Mouse (Mus musculus): ENCODE measurements around the gene Pdk1. TPM values are rescaled to one million over a fixed set of nuclear protein-coding genes. Genes with fewer than 3 reads are reported as not detected.

Gene Pdk1
- polyA plus RNA-seq, 1 experiment from 2014 or later: 24.2 TPM

GRCm38 (mm10) chr2:71867480-71867879 is 5.5 kb upstream of the Pdk1 start:
- H3K4me1 ChIP-seq (replicated peaks; ENCODE audit: control insufficient read depth, insufficient read depth, low read length): peaks cover 3% of the 10 kb centered on the region; the same call in 1 of the 2 replicates
- ATAC-seq: no peak
- H3K9me3 ChIP-seq (ENCODE audit: control insufficient read depth, low read length): no peaks in the 10 kb centered on the region
- H3K4me3 ChIP-seq (replicated peaks; ENCODE audit: low read length): no peak overlapping the region
- no peaks in the 10 kb centered on the region for H3K36me3 ChIP-seq (ENCODE audit: control insufficient read depth, insufficient read depth)
- H3K27ac ChIP-seq (ENCODE audit: low read length): no peak overlapping the region
- no peaks in the 10 kb centered on the region for H3K27me3 ChIP-seq (replicated peaks; ENCODE audit: control insufficient read depth, insufficient read depth, low read length)
- H3K4me2 ChIP-seq (ENCODE audit: low read length): no peak overlapping the region
- H3K9ac ChIP-seq (replicated peaks; ENCODE audit: low read depth, low read length): no peak overlapping the region
- WGBS: 14% methylated on average over 5 of the region's 5 CpGs

GRCm38 (mm10) chr2:71868256-71868655 is 4.8 kb upstream of the Pdk1 start:
- no peaks in the 10 kb centered on the region for H3K36me3 ChIP-seq (ENCODE audit: control insufficient read depth, insufficient read depth)
- no peaks in the 10 kb centered on the region for H3K27me3 ChIP-seq (replicated peaks; ENCODE audit: control insufficient read depth, insufficient read depth, low read length)
- H3K9ac ChIP-seq (replicated peaks; ENCODE audit: low read depth, low read length): no peak overlapping the region
- H3K4me3 ChIP-seq (replicated peaks; ENCODE audit: low read length): no peak overlapping the region
- WGBS: 85% methylated on average over 1 of the region's 1 CpGs
- no peak overlapping the region for H3K27ac ChIP-seq (ENCODE audit: low read length)
- no peaks in the 10 kb centered on the region for H3K9me3 ChIP-seq (ENCODE audit: control insufficient read depth, low read length)
- no peak for ATAC-seq
- no peak overlapping the region for H3K4me2 ChIP-seq (ENCODE audit: low read length)
- peaks cover 5% of the 10 kb centered on the region; the same call in 1 of the 2 replicates for H3K4me1 ChIP-seq (replicated peaks; ENCODE audit: control insufficient read depth, insufficient read depth, low read length)

GRCm38 (mm10) chr2:71872141-71872540 is 883 bp upstream of the Pdk1 start:
- Histone ChIP-seq H3K36me3 (ENCODE audit: control insufficient read depth, insufficient read depth) (no peaks in the 10 kb centered on the region), H3K4me3 (replicated peaks; ENCODE audit: low read length) (no peak overlapping the region; the same call in 1 of the 2 replicates), H3K9ac (replicated peaks; ENCODE audit: low read depth, low read length) (no peak overlapping the region), H3K27me3 (replicated peaks; ENCODE audit: control insufficient read depth, insufficient read depth, low read length) (no peaks in the 10 kb centered on the region; the same call in 1 of the 2 replicates), H3K9me3 (ENCODE audit: control insufficient read depth, low read length) (no peaks in the 10 kb centered on the region), H3K4me2 (ENCODE audit: low read length) (peak overlapping the region; percentile 90), H3K4me1 (replicated peaks; ENCODE audit: control insufficient read depth, insufficient read depth, low read length) (peaks cover 11% of the 10 kb centered on the region), H3K27ac (ENCODE audit: low read length) (no peak overlapping the region)
- WGBS: 79% methylated on average over 10 of the region's 10 CpGs
- ATAC-seq: no peak

GRCm38 (mm10) chr2:71873474-71874322 is 674 bp downstream of the Pdk1 start:
- Histone ChIP-seq H3K4me1 (replicated peaks; ENCODE audit: control insufficient read depth, insufficient read depth, low read length) (peaks cover 11% of the 10 kb centered on the region), H3K4me2 (ENCODE audit: low read length) (peak overlapping the region; percentile 90), H3K27ac (ENCODE audit: low read length) (peak overlapping the region; percentile 75), H3K9ac (replicated peaks; ENCODE audit: low read depth, low read length) (peak overlapping the region; percentile 73), H3K4me3 (replicated peaks; ENCODE audit: low read length) (peak overlapping the region; percentile 83), H3K36me3 (ENCODE audit: control insufficient read depth, insufficient read depth) (no peaks in the 10 kb centered on the region), H3K9me3 (ENCODE audit: control insufficient read depth, low read length) (no peaks in the 10 kb centered on the region), H3K27me3 (replicated peaks; ENCODE audit: control insufficient read depth, insufficient read depth, low read length) (no peaks in the 10 kb centered on the region; the same call in 1 of the 2 replicates)
- 3% methylated on average over 50 of the region's 51 CpGs for WGBS
- ATAC-seq: peak; percentile 62

GRCm38 (mm10) chr2:71874422-71874821 is 1.4 kb downstream of the Pdk1 start:
- no peak overlapping the region for H3K9ac ChIP-seq (replicated peaks; ENCODE audit: low read depth, low read length)
- no peaks in the 10 kb centered on the region; the same call in 1 of the 2 replicates for H3K27me3 ChIP-seq (replicated peaks; ENCODE audit: control insufficient read depth, insufficient read depth, low read length)
- peaks cover 11% of the 10 kb centered on the region for H3K4me1 ChIP-seq (replicated peaks; ENCODE audit: control insufficient read depth, insufficient read depth, low read length)
- no peaks in the 10 kb centered on the region for H3K9me3 ChIP-seq (ENCODE audit: control insufficient read depth, low read length)
- no peak for ATAC-seq
- no peak overlapping the region for H3K27ac ChIP-seq (ENCODE audit: low read length)
- no peak overlapping the region for H3K4me3 ChIP-seq (replicated peaks; ENCODE audit: low read length)
- peak overlapping the region; percentile 90; the same call in 1 of the 2 replicates for H3K4me2 ChIP-seq (ENCODE audit: low read length)
- H3K36me3 ChIP-seq (ENCODE audit: control insufficient read depth, insufficient read depth): no peaks in the 10 kb centered on the region
- WGBS: 79% methylated on average over 2 of the region's 2 CpGs

- H3K36me3 ChIP-seq (ENCODE audit: control insufficient read depth, insufficient read depth): no peaks in the 10 kb centered on the region
- WGBS: 35% methylated on average over 2 of the region's 2 CpGs
- ATAC-seq: no peak
- H3K4me2 ChIP-seq (ENCODE audit: low read length): no peak overlapping the region
- no peaks in the 10 kb centered on the region for H3K9me3 ChIP-seq (ENCODE audit: control insufficient read depth, low read length)
- H3K9ac ChIP-seq (replicated peaks; ENCODE audit: low read depth, low read length): no peak overlapping the region
- peaks cover 11% of the 10 kb centered on the region for H3K4me1 ChIP-seq (replicated peaks; ENCODE audit: control insufficient read depth, insufficient read depth, low read length)
- no peaks in the 10 kb centered on the region; the same call in 1 of the 2 replicates for H3K27me3 ChIP-seq (replicated peaks; ENCODE audit: control insufficient read depth, insufficient read depth, low read length)
- no peak overlapping the region for H3K27ac ChIP-seq (ENCODE audit: low read length)
- H3K4me3 ChIP-seq (replicated peaks; ENCODE audit: low read length): no peak overlapping the region
These were observed 1.8 kb downstream of the Pdk1 start for GRCm38 (mm10) chr2:71874836-71875235.

GRCm38 (mm10) chr2:71877865-71878264 is 4.8 kb downstream of the Pdk1 start:
- no peak overlapping the region for H3K27ac ChIP-seq (ENCODE audit: low read length)
- H3K4me1 ChIP-seq (replicated peaks; ENCODE audit: control insufficient read depth, insufficient read depth, low read length): peaks cover 6% of the 10 kb centered on the region; the same call in 1 of the 2 replicates
- ATAC-seq: no peak
- no peak overlapping the region for H3K4me3 ChIP-seq (replicated peaks; ENCODE audit: low read length)
- H3K9ac ChIP-seq (replicated peaks; ENCODE audit: low read depth, low read length): no peak overlapping the region
- 0 out of 2 replicates have a peak, but pooled peaks cover 4% of the 10 kb centered on the region for H3K36me3 ChIP-seq (ENCODE audit: control insufficient read depth, insufficient read depth)
- WGBS: 93% methylated on average over 4 of the region's 4 CpGs
- no peak overlapping the region for H3K4me2 ChIP-seq (ENCODE audit: low read length)
- H3K27me3 ChIP-seq (replicated peaks; ENCODE audit: control insufficient read depth, insufficient read depth, low read length): no peaks in the 10 kb centered on the region; the same call in 1 of the 2 replicates
- H3K9me3 ChIP-seq (ENCODE audit: control insufficient read depth, low read length): no peaks in the 10 kb centered on the region

- H3K36me3 ChIP-seq (ENCODE audit: control insufficient read depth, insufficient read depth): 0 out of 2 replicates have a peak, but pooled peaks cover 4% of the 10 kb centered on the region
- ATAC-seq: no peak
- no peaks in the 10 kb centered on the region; the same call in 1 of the 2 replicates for H3K27me3 ChIP-seq (replicated peaks; ENCODE audit: control insufficient read depth, insufficient read depth, low read length)
- H3K27ac ChIP-seq (ENCODE audit: low read length): no peak overlapping the region
- no peak overlapping the region for H3K9ac ChIP-seq (replicated peaks; ENCODE audit: low read depth, low read length)
- H3K9me3 ChIP-seq (ENCODE audit: control insufficient read depth, low read length): no peaks in the 10 kb centered on the region
- H3K4me1 ChIP-seq (replicated peaks; ENCODE audit: control insufficient read depth, insufficient read depth, low read length): peaks cover 6% of the 10 kb centered on the region; the same call in 1 of the 2 replicates
- H3K4me2 ChIP-seq (ENCODE audit: low read length): no peak overlapping the region
- WGBS: 80% methylated on average over 2 of the region's 2 CpGs
- H3K4me3 ChIP-seq (replicated peaks; ENCODE audit: low read length): no peak overlapping the region
These were observed 5.4 kb downstream of the Pdk1 start for GRCm38 (mm10) chr2:71878441-71878840.

- H3K4me1 ChIP-seq (replicated peaks; ENCODE audit: control insufficient read depth, insufficient read depth, low read length): 0 out of 2 replicates have a peak, but pooled peaks cover 2% of the 10 kb centered on the region
- H3K4me3 ChIP-seq (replicated peaks; ENCODE audit: low read length): no peak overlapping the region
- no peaks in the 10 kb centered on the region; the same call in 1 of the 2 replicates for H3K27me3 ChIP-seq (replicated peaks; ENCODE audit: control insufficient read depth, insufficient read depth, low read length)
- H3K9ac ChIP-seq (replicated peaks; ENCODE audit: low read depth, low read length): no peak overlapping the region
- H3K9me3 ChIP-seq (ENCODE audit: control insufficient read depth, low read length): no peaks in the 10 kb centered on the region
- no peak overlapping the region for H3K4me2 ChIP-seq (ENCODE audit: low read length)
- 0 out of 2 replicates have a peak, but pooled peaks cover 4% of the 10 kb centered on the region for H3K36me3 ChIP-seq (ENCODE audit: control insufficient read depth, insufficient read depth)
- ATAC-seq: no peak
- H3K27ac ChIP-seq (ENCODE audit: low read length): no peak overlapping the region
These were observed 5.9 kb downstream of the Pdk1 start for GRCm38 (mm10) chr2:71878943-71879342.

Measured in forebrain, embryonic 16.5 days (tissue).